Mouse (Mus musculus) megakaryocyte-erythroid progenitor cell, adult 5-6 weeks (primary cell): ENCODE data around the gene Kif13a. TPM values are rescaled to one million over a fixed set of nuclear protein-coding genes. Genes with fewer than 3 reads are reported as not detected.

Experiments
- ATAC-seq: replicated peaks from 2 replicates; pipeline ENCODE4 v1.8.0; 2016; ENCODE audit warnings: mild to moderate bottlenecking, inconsistent platforms; ENCODE audit not compliant: severe bottlenecking, poor library complexity, low FRiP score, low TSS enrichment
- total RNA-seq, 2 experiments: library from RNA; stranded (forward) in 1 of 2; stranded (reverse) in 1 of 2; fragments of 200-1000, 215-1000 nt in 1 of 2; fragments of >200 nt in 1 of 2; fragmentation: Nextera tagmentation in 1 of 2; gene quantifications; 2 replicates each; pipeline ENCODE4 v1.2.3; 2014 to 2017

Gene Kif13a
- total RNA-seq, 2 experiments from 2014 or later = 15.0 to 35.3 TPM

- peak; percentile 66 for ATAC-seq
Observed at GRCm38 (mm10) chr13:46810098-46810497, 119.6 kb downstream of the Kif13a start.

GRCm38 (mm10) chr13:46807901-46808300, 121.8 kb downstream of the Kif13a start:
- no peak for ATAC-seq

GRCm38 (mm10) chr13:46801196-46801595, 128.5 kb downstream of the Kif13a start:
- ATAC-seq = no peak

GRCm38 (mm10) chr13:46798156-46798555, 131.5 kb downstream of the Kif13a start:
- 0 out of 2 replicates have a peak, but pooled peaks have one; percentile 65 for ATAC-seq

GRCm38 (mm10) chr13:46796381-46796780, 133.3 kb downstream of the Kif13a start:
- ATAC-seq = no peak

- peak; percentile 60; the same call in 1 of the 2 replicates for ATAC-seq
Observed at GRCm38 (mm10) chr13:46793824-46794223, 135.8 kb downstream of the Kif13a start.

GRCm38 (mm10) chr13:46788452-46788851, 141.2 kb downstream of the Kif13a start:
- no peak for ATAC-seq

- no peak for ATAC-seq
Observed at GRCm38 (mm10) chr13:46786836-46787235, 142.8 kb downstream of the Kif13a start.

GRCm38 (mm10) chr13:46786064-46786561, 143.6 kb downstream of the Kif13a start:
- no peak for ATAC-seq

- peak; percentile 40; the same call in 1 of the 2 replicates for ATAC-seq
Observed at GRCm38 (mm10) chr13:46780379-46780778, 149.3 kb downstream of the Kif13a start.

- no peak for ATAC-seq
Observed at GRCm38 (mm10) chr13:46779831-46780230, 149.8 kb downstream of the Kif13a start.

GRCm38 (mm10) chr13:46777461-46777860, 152.2 kb downstream of the Kif13a start:
- no peak for ATAC-seq

GRCm38 (mm10) chr13:46776636-46777305, 152.9 kb downstream of the Kif13a start:
- ATAC-seq = no peak

- peak; percentile 40; the same call in 1 of the 2 replicates for ATAC-seq
Observed at GRCm38 (mm10) chr13:46774998-46775397, 154.7 kb downstream of the Kif13a start.

- no peak for ATAC-seq
Observed at GRCm38 (mm10) chr13:46772581-46772980, 157.1 kb downstream of the Kif13a start.

GRCm38 (mm10) chr13:46765361-46765760, 164.3 kb downstream of the Kif13a start:
- 0 out of 2 replicates have a peak, but pooled peaks have one; percentile 22 for ATAC-seq

- no peak for ATAC-seq
Observed at GRCm38 (mm10) chr13:46763210-46763609, 166.5 kb downstream of the Kif13a start.

- ATAC-seq = no peak
Observed at GRCm38 (mm10) chr13:46760921-46761320, 168.7 kb downstream of the Kif13a start.

GRCm38 (mm10) chr13:46759281-46759809, 170.3 kb downstream of the Kif13a start:
- ATAC-seq = no peak

- no peak for ATAC-seq
Observed at GRCm38 (mm10) chr13:46758627-46759026, 171.0 kb downstream of the Kif13a start.

GRCm38 (mm10) chr13:46757946-46758345, 171.7 kb downstream of the Kif13a start:
- no peak for ATAC-seq
